Mouse (Mus musculus): ENCODE measurements around the gene Wfdc21.

DNA sequence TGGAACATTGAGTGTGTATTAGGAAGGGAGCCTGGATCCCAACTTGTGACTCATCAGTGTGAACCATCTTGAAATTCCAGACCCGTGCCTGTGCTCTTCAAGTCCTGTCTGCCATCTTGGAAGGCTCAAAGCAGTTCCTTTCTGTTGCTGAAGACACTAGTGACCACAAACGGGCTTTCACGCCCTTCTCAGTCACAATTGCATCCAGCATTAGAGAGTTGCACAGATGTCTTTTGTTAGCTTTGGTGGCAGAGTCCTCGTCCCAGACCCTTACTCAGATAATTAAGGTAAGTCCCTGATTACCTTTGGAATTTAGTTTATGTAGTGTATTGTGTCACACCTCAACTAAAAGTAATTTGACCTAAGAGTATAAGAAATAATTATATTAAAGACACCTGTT is 22.2 kb downstream of the Wfdc21 start:
- TF ChIP-seq GATA1 (IDR thresholded peaks at IDR 0.05; ENCODE audit: borderline replicate concordance, low read length) (no peak), TAL1 (conservative IDR thresholded peaks at IDR 0.05; ENCODE audit: low read depth, low read length) (no peak), POLR2AphosphoS5 (IDR thresholded peaks at IDR 0.05; ENCODE audit: insufficient replicate concordance, low read depth, low read length) (no peak), CTCF (IDR thresholded peaks at IDR 0.05; ENCODE audit: low read depth, low read length) (no peak), GATA2 (IDR thresholded peaks at IDR 0.05; ENCODE audit: borderline replicate concordance, low read depth, low read length) (no peak)
